Mouse (Mus musculus) heart, adult 11 months (tissue): ENCODE measurements at regions not wholly inside any gene's neighbourhood (a gene's known extent, or its start where the extent isn't known, plus 50 kb on each side); places are given as distances from the start of the nearest gene placed in this dataset.
A peak's percentile ranks its signal among the peaks of the same experiment; 100 is the strongest.

Source experiments
- DNase-seq: peaks from one replicate; pipeline ENCODE4 v3.0.0; 2022

DNA sequence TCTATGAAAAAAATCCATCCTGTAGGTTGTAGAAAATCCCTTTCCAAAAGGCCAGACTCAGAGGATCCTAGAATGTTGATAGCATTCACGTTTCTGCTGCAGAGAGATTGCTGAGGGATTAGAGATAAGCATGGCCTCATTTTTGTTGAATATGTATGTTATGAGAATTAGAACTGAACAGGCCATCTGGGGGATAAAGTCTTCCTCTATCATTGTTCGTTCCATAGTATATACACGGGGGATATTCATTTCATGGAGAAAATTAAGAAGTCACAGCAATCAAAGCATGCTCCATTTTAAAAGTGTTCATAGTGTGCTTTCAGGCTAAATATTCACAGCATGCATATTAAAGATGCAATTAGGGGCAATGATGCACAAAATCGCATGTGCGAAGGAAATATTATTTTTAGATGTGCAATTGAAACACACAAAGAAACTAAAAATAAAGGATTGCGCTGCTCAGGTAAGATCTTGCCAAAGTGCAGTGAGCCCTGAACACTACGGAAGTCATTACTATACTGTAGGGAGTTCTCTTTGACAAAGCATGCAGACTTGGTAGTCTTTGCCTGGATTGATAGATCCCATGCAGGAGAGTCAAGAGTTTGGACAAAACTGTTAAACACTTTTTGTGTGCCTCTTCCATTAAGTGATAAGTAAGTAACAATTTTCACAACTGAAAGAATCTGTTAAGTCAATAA lies 511.5 kb downstream of the Phf3 start:
- DNase-seq, result peak; percentile 28

GRCm38 (mm10) chr1:30320657-30321262 lies 553.0 kb downstream of the Phf3 start:
- no peak for DNase-seq

GRCm38 (mm10) chr1:30318195-30318594 lies 555.5 kb downstream of the Phf3 start:
- DNase-seq, result no peak

GRCm38 (mm10) chr1:30289073-30289472 lies 584.6 kb downstream of the Phf3 start:
- DNase-seq, result no peak

DNA sequence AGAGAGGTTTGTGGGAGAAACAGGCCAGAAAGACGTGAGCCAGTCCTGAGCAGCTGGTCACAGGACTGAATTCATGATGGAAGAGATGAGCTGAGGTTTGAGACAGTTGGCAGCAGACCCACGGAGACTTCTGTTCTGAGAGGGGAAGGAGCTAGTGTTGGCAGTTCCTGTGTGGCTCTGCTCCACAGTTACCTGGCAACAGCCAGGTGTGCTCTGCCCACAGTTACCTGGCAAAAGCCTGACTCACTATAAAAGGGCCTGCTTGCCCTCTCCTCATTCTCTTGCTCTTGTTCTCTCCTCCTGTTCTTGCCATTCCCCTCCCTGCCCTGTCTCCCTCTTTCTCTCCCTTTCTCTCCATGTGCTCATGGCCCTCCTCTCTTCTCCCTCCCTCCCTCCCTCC lies 611.3 kb downstream of the Phf3 start:
- DNase-seq, result no peak

GRCm38 (mm10) chr1:30259547-30259946 lies 614.2 kb downstream of the Phf3 start:
- DNase-seq, result no peak

GRCm38 (mm10) chr1:30216764-30217348 lies 656.9 kb downstream of the Phf3 start:
- DNase-seq, result no peak

- DNase-seq, result no peak
Observed at GRCm38 (mm10) chr1:30204608-30205262, 669.0 kb downstream of the Phf3 start.

- no peak for DNase-seq
Observed at GRCm38 (mm10) chr1:30176225-30176624, 697.5 kb downstream of the Phf3 start.

- DNase-seq, result no peak
Observed at GRCm38 (mm10) chr1:30144997-30145396, 728.7 kb downstream of the Phf3 start.

GRCm38 (mm10) chr1:30114186-30114585 lies 759.5 kb downstream of the Phf3 start:
- no peak for DNase-seq
